Mouse (Mus musculus): ENCODE data around the gene Olfr1045.
"Not testable (repeated sequence)": the region's sequence is repeated elsewhere in the genome, so short reads cannot be mapped to it uniquely, and the experiment has no call there.

The Olfr1045 gene

GRCm38 (mm10) chr2:86202909-86203308 is at the start of gene Olfr1045:
Olfr1045 (minus strand) TSS chr2:86203009.
- DNase-seq: no peak

- DNase-seq: no peak
Measured at GRCm38 (mm10) chr2:86240189-86240588, 37.4 kb upstream of the Olfr1045 start, which contains the start of gene Olfr1048. Olfr1048 (minus strand) TSS chr2:86240289.

GRCm38 (mm10) chr2:86231301-86231700 is 28.5 kb upstream of the Olfr1045 start, which contains the start of gene Olfr1047:
Olfr1047 (minus strand) TSS chr2:86231401.
- no peak for DNase-seq

GRCm38 (mm10) chr2:86219214-86219613 is 16.4 kb upstream of the Olfr1045 start, which contains the start of gene Olfr1046:
Olfr1046 (minus strand) TSS chr2:86219314.
- DNase-seq: no peak

GRCm38 (mm10) chr2:86195863-86196262 is 6.9 kb downstream of the Olfr1045 start:
- DNase-seq: no peak

- DNase-seq: no peak
Measured at GRCm38 (mm10) chr2:86185583-86185982, 17.2 kb downstream of the Olfr1045 start, which contains the start of gene Olfr52. Olfr52 (minus strand) TSS chr2:86185683.

GRCm38 (mm10) chr2:86179950-86180349 is 22.9 kb downstream of the Olfr1045 start:
- no peak for DNase-seq

GRCm38 (mm10) chr2:86177720-86178119 is 25.1 kb downstream of the Olfr1045 start, which contains the start of gene Olfr1044:
Olfr1044 (minus strand) TSS chr2:86177820.
- DNase-seq: no peak

GRCm38 (mm10) chr2:86175422-86175821 is 27.4 kb downstream of the Olfr1045 start:
- not testable (repeated sequence) for DNase-seq

- no peak for DNase-seq
Measured at GRCm38 (mm10) chr2:86167422-86167821, 35.4 kb downstream of the Olfr1045 start, which contains the start of gene Olfr1043. Olfr1043 (minus strand) TSS chr2:86167522.

- no peak for DNase-seq
Measured at GRCm38 (mm10) chr2:86161738-86162137, 41.1 kb downstream of the Olfr1045 start, which contains the start of gene Olfr1042. Olfr1042 (minus strand) TSS chr2:86161838.

GRCm38 (mm10) chr2:86146632-86147031 is 56.2 kb downstream of the Olfr1045 start, which contains the start of gene Olfr1040:
Olfr1040 (minus strand) TSS chr2:86146732.
- no peak for DNase-seq

All from kidney, postnatal 25 days (tissue).